Mouse (Mus musculus) frontal cortex, postnatal 10 days (tissue): Measurements from ENCODE around the gene Kri1.
"Not testable (repeated sequence)": the region's sequence is repeated elsewhere in the genome, so short reads cannot be mapped to it uniquely, and the experiment has no call there.

Experiments used
- DNase-seq, 2 experiments: peaks; one replicate each; pipeline ENCODE4 v3.0.0; 2022; ENCODE audit warnings: low spot score in 2 of 2, mixed read lengths in 1 of 2

Gene Kri1

GRCm38 (mm10) chr9:21315421-21315820, 27.7 kb upstream of the Kri1 start:
- no peak for DNase-seq

GRCm38 (mm10) chr9:21314367-21315140, 26.8 kb upstream of the Kri1 start:
- no peak for DNase-seq

- peak; percentile 48 to 69 for DNase-seq
Measured at GRCm38 (mm10) chr9:21313394-21313793, 25.6 kb upstream of the Kri1 start.

- no peak for DNase-seq
Measured at GRCm38 (mm10) chr9:21312134-21312533, 24.4 kb upstream of the Kri1 start, which contains the start of gene Ap1m2. Gene Ap1m2, minus strand, starts transcription at chr9:21312337.

- DNase-seq = no peak
Measured at GRCm38 (mm10) chr9:21311695-21312094, 23.9 kb upstream of the Kri1 start.

- no peak for DNase-seq
Measured at GRCm38 (mm10) chr9:21309150-21309741, 21.5 kb upstream of the Kri1 start.

GRCm38 (mm10) chr9:21305065-21305464, 17.3 kb upstream of the Kri1 start:
- no peak for DNase-seq

- no peak for DNase-seq
Measured at GRCm38 (mm10) chr9:21299014-21299413, 11.2 kb upstream of the Kri1 start.

- no peak for DNase-seq
Measured at GRCm38 (mm10) chr9:21292271-21292670, 4.5 kb upstream of the Kri1 start.

GRCm38 (mm10) chr9:21291868-21292267, 4.1 kb upstream of the Kri1 start:
- DNase-seq = not testable (repeated sequence)

GRCm38 (mm10) chr9:21291022-21291787, 3.4 kb upstream of the Kri1 start, which contains the start of gene Cdkn2d:
Gene Cdkn2d, minus strand, starts transcription at chr9:21291407.
- peak; percentile 99 to 100 for DNase-seq

- DNase-seq = peak in 1 of 2 experiments; percentile 63
Measured at GRCm38 (mm10) chr9:21290589-21290988, 2.8 kb upstream of the Kri1 start.

GRCm38 (mm10) chr9:21289337-21289671, 1.5 kb upstream of the Kri1 start:
- no peak for DNase-seq

- DNase-seq = no peak
Measured at GRCm38 (mm10) chr9:21288404-21289336, 901 bp upstream of the Kri1 start.

GRCm38 (mm10) chr9:21286753-21287152, 1.0 kb downstream of the Kri1 start:
- no peak for DNase-seq

GRCm38 (mm10) chr9:21283994-21284393, 3.8 kb downstream of the Kri1 start:
- DNase-seq = no peak

- DNase-seq = no peak
Measured at GRCm38 (mm10) chr9:21283591-21283990, 4.2 kb downstream of the Kri1 start.

GRCm38 (mm10) chr9:21277776-21278175, 10.0 kb downstream of the Kri1 start:
- no peak for DNase-seq

GRCm38 (mm10) chr9:21276307-21276706, 11.5 kb downstream of the Kri1 start:
- no peak for DNase-seq

GRCm38 (mm10) chr9:21275727-21276126, 12.0 kb downstream of the Kri1 start:
- no peak for DNase-seq

- DNase-seq = no peak
Measured at GRCm38 (mm10) chr9:21275013-21275710, 12.6 kb downstream of the Kri1 start.
